Mouse (Mus musculus) stomach, adult 2 months (tissue): ENCODE data around the gene Tbr1. TPM values are rescaled to one million over a fixed set of nuclear protein-coding genes. Genes with fewer than 3 reads are reported as not detected.

Experiments used
- polyA plus RNA-seq: library from polyadenylated mRNA; depleted of rRNA; stranded (reverse); fragments of >200 nt; gene quantifications from 2 replicates; pipeline ENCODE4 v1.2.3, GENCODE M21; 2012; rRNA removed

The Tbr1 gene
- not detected in 2 replicates for polyA plus RNA-seq

GRCm38 (mm10) chr2:61802656-61803251 lies at the start of gene Tbr1:
Gene Tbr1 (plus strand): TSS chr2:61802930.

Other genes with a start within 250 kb of the Tbr1 start
- 0.48 and 1.0 TPM in 2 replicates for gene Tank, start 224.3 kb upstream of the Tbr1 start, polyA plus RNA-seq
- 1.7 and 2.0 TPM in 2 replicates for gene Psmd14, start 91.2 kb upstream of the Tbr1 start, polyA plus RNA-seq
- gene Slc4a10, start 243.5 kb downstream of the Tbr1 start, polyA plus RNA-seq = not detected in 2 replicates